Comparison of ENCODE assay signal across 1 mouse cellular context in the genomic region with DNA sequence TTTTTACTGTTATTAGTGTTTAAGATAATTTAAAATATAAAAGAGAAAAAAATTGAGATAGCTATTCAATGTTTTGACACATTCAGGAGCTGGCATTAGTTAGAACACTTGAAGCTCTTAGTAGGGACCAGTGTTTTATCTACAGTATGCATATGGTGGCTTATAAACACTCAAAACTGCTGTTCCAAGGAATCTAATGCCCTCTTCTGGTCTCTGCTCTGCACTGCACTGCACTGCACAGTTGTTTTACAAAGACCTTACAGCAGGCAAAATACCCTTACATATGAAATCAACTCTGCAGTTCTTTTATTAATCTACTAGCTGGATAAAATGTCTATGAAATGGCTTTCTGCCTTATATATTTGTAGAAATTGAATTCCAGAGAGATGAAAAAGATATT.
TF ChIP-seq lines count a peak whose summit lies in the region.

No protein-coding gene starts in this region.

TF ChIP-seq in CH12.LX, 34 proteins besides CTCF, POLR2A, EP300 and RAD21 (continued from another document):
- TF ChIP-seq CHD2 (IDR thresholded peaks at IDR 0.05; ENCODE audit: low read length) (no peak), USF2 (conservative IDR thresholded peaks at IDR 0.05; ENCODE audit: low read depth, low read length) (no peak), USF1 (IDR thresholded peaks at IDR 0.05; ENCODE audit: low read depth, low read length) (no peak), SIN3A (IDR thresholded peaks at IDR 0.05; ENCODE audit: low read length) (no peak), UBTF (IDR thresholded peaks at IDR 0.05; ENCODE audit: low read depth, low read length) (no peak)
